15 mouse cellular contexts compared by ENCODE assay signal in the genomic region with DNA sequence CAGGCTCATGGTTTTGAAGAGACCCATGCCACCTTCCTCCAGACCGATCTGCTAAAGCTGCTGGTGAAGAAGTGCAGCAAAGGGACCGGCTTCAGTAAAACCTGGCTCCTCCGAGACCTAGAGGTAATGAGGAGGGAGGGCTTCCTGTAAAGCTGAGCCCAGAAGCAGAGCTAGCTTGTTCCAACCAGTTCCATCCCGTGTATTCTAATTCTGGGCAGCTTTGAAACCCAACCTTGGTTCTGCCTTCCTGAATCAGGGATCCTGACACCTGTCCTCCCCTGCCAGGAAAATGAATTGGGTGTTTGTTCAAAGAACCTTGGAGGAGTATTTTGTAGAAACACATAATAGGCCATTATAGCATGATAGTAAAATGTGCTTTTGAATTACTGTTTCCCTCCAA.
"Had no signal": no experiment of that assay in that cellular context is flagged by ENCODE, and none has a peak within 500 bp of the region (broad histone marks: within the 10 kb centered on the region; RNA-seq: fewer than 3 reads in every experiment).

No protein-coding gene starts in this region.

- DNase-seq: layer of hippocampus, adult 9-11 months; layer of hippocampus, postnatal 36 days; liver, embryonic 13.5 days; liver, postnatal 0 days; lung, postnatal 14 days; right cerebral cortex, adult 18-20 months; spleen, adult 18-20 months; thymus, adult 18-20 months; thymus, postnatal 36 days had no signal

- H3K27ac ChIP-seq: limb, embryonic 15.5 days; liver, embryonic 13.5 days; lung, embryonic 15.5 days; macrophage; midbrain, embryonic 15.5 days had no signal

- H3K4me3 ChIP-seq: limb, embryonic 15.5 days; liver, embryonic 13.5 days; lung, embryonic 15.5 days; megakaryocyte, embryonic 14.5 days; midbrain, embryonic 15.5 days had no signal

- ATAC-seq: liver, postnatal 0 days; midbrain, embryonic 15.5 days had no signal

- H3K4me2 ChIP-seq: limb, embryonic 15.5 days; liver, embryonic 13.5 days; lung, embryonic 15.5 days; midbrain, embryonic 11.5 days; midbrain, embryonic 15.5 days had no signal

- H3K9me3 ChIP-seq: limb, embryonic 15.5 days; liver, embryonic 13.5 days; lung, embryonic 15.5 days; midbrain, embryonic 15.5 days had no signal

- H3K4me1 ChIP-seq: limb, embryonic 15.5 days; liver, embryonic 13.5 days; lung, embryonic 15.5 days; midbrain, embryonic 15.5 days had no signal

- H3K27me3 ChIP-seq: limb, embryonic 15.5 days; liver, embryonic 13.5 days; lung, embryonic 15.5 days; megakaryocyte, embryonic 14.5 days; midbrain, embryonic 15.5 days had no signal

- H3K9ac ChIP-seq: limb, embryonic 15.5 days; liver, embryonic 13.5 days; liver, postnatal 0 days; lung, embryonic 15.5 days; midbrain, embryonic 15.5 days had no signal
